8 mouse cellular contexts compared by ENCODE assay signal in genomic region chr16:21778293-21778866, GRCm38 (mm10). TPM values are rescaled to one million over a fixed set of nuclear protein-coding genes. Genes with fewer than 3 reads are reported as not detected.
A peak's percentile ranks its signal among the peaks of the same experiment; 100 is the strongest.
DNase-seq lines count a peak whose midpoint lies in the region; ATAC-seq and TF ChIP-seq lines count a peak whose summit lies in the region.

No protein-coding gene starts in this region.

- no peak for DNase-seq in kidney, adult 11 months
- peak; percentile 54 for DNase-seq in embryo, embryonic 11 days
- peak; percentile 67 for DNase-seq in hindbrain, embryonic 11.5 days (ENCODE audit: low spot score)
- DNase-seq in stomach, postnatal 0 days (ENCODE audit: low spot score), result peak; percentile 43
- no peak for DNase-seq in yolk sac, embryonic 10.5 days (ENCODE audit: low spot score)
- no peak for DNase-seq in urinary bladder, postnatal 4 days (ENCODE audit: low spot score in 2 of 2)

- H3K4me3 ChIP-seq in kidney, embryonic 14.5 days (ENCODE audit: low read length), result peak overlapping the region; percentile 11; the same call in 1 of the 2 replicates
- no peak overlapping the region for H3K4me3 ChIP-seq in hindbrain, embryonic 11.5 days (ENCODE audit: low read depth, low read length)
- H3K4me3 ChIP-seq in liver, embryonic 16.5 days (ENCODE audit: low read depth, low read length), result peak overlapping the region; percentile 39; the same call in 1 of the 2 replicates
- H3K4me3 ChIP-seq in stomach, postnatal 0 days (ENCODE audit: low read depth, low read length), result peak overlapping the region; percentile 24

- H3K27ac ChIP-seq in kidney, embryonic 14.5 days (ENCODE audit: low read depth, low read length), result no peak overlapping the region
- no peak overlapping the region for H3K27ac ChIP-seq in hindbrain, embryonic 11.5 days (ENCODE audit: low read depth, low read length)
- H3K27ac ChIP-seq in liver, embryonic 16.5 days (ENCODE audit: low read length), result no peak overlapping the region
- H3K27ac ChIP-seq in stomach, postnatal 0 days (replicated peaks), result peak overlapping the region; percentile 65

- TF ChIP-seq CTCF in stomach, postnatal 0 days (IDR thresholded peaks at IDR 0.05; ENCODE audit: low read depth), result no peak

- peak overlapping the region; percentile 10; the same call in 1 of the 2 replicates for H3K4me2 ChIP-seq in kidney, embryonic 14.5 days (replicated peaks; ENCODE audit: low read depth, low read length)
- 0 out of 2 replicates have a peak overlapping the region, but pooled peaks have one; percentile 11 for H3K4me2 ChIP-seq in hindbrain, embryonic 11.5 days (replicated peaks; ENCODE audit: low read depth, low read length)
- 0 out of 2 replicates have a peak overlapping the region, but pooled peaks have one; percentile 19 for H3K4me2 ChIP-seq in liver, embryonic 16.5 days (ENCODE audit: low read depth, low read length)
- H3K4me2 ChIP-seq in stomach, postnatal 0 days (replicated peaks; ENCODE audit: low read depth), result peak overlapping the region; percentile 29; the same call in 1 of the 2 replicates

- H3K4me1 ChIP-seq in kidney, embryonic 14.5 days (ENCODE audit: control insufficient read depth, insufficient read depth, low read length), result no peaks in the 10 kb centered on the region
- H3K4me1 ChIP-seq in hindbrain, embryonic 11.5 days (replicated peaks; ENCODE audit: control insufficient read depth, insufficient read depth, low read length), result no peaks in the 10 kb centered on the region
- H3K4me1 ChIP-seq in liver, embryonic 16.5 days (ENCODE audit: control insufficient read depth, low read depth, low read length), result no peaks in the 10 kb centered on the region; the same call in 1 of the 2 replicates
- no peaks in the 10 kb centered on the region for H3K4me1 ChIP-seq in stomach, postnatal 0 days (replicated peaks; ENCODE audit: control insufficient read depth, insufficient read depth)

- WGBS in kidney, embryonic 14.5 days, result 50% methylated on average over 3 of the region's 3 CpGs
- 40% methylated on average over 3 of the region's 3 CpGs for WGBS in hindbrain, embryonic 11.5 days
- 43% methylated on average over 3 of the region's 3 CpGs for WGBS in liver, embryonic 16.5 days (ENCODE audit: insufficient replicate concordance)
- WGBS in stomach, postnatal 0 days, result 54% methylated on average over 3 of the region's 3 CpGs

- no peak for ATAC-seq in kidney, embryonic 14.5 days (ENCODE audit: low FRiP score, low TSS enrichment)
- no peak for ATAC-seq in hindbrain, embryonic 11.5 days (ENCODE audit: low FRiP score)
- no peak for ATAC-seq in liver, embryonic 16.5 days (ENCODE audit: low read depth)
- ATAC-seq in stomach, postnatal 0 days (ENCODE audit: low FRiP score, low TSS enrichment), result no peak

- no peaks in the 10 kb centered on the region for H3K9me3 ChIP-seq in kidney, embryonic 14.5 days (ENCODE audit: control insufficient read depth, low read length)
- H3K9me3 ChIP-seq in hindbrain, embryonic 11.5 days (ENCODE audit: control insufficient read depth, low read length), result no peaks in the 10 kb centered on the region
- no peaks in the 10 kb centered on the region for H3K9me3 ChIP-seq in liver, embryonic 16.5 days (replicated peaks; ENCODE audit: control insufficient read depth, low read length)
- H3K9me3 ChIP-seq in stomach, postnatal 0 days (ENCODE audit: control insufficient read depth, low read length), result no peaks in the 10 kb centered on the region

- no peaks in the 10 kb centered on the region for H3K27me3 ChIP-seq in kidney, embryonic 14.5 days (ENCODE audit: control insufficient read depth, insufficient read depth, low read length)
- H3K27me3 ChIP-seq in hindbrain, embryonic 11.5 days (ENCODE audit: control insufficient read depth, insufficient read depth, low read length), result no peaks in the 10 kb centered on the region
- H3K27me3 ChIP-seq in liver, embryonic 16.5 days (ENCODE audit: control insufficient read depth, insufficient read depth, low read depth, low read length), result no peaks in the 10 kb centered on the region
- H3K27me3 ChIP-seq in stomach, postnatal 0 days (ENCODE audit: control insufficient read depth, insufficient read depth, low read length), result no peaks in the 10 kb centered on the region

- TF ChIP-seq EP300 in stomach, postnatal 0 days (optimal IDR thresholded peaks at IDR 0.05), result no peak

- H3K36me3 ChIP-seq in kidney, embryonic 14.5 days (ENCODE audit: control insufficient read depth, insufficient read depth, low read length), result no peaks in the 10 kb centered on the region
- H3K36me3 ChIP-seq in hindbrain, embryonic 11.5 days (ENCODE audit: control insufficient read depth, insufficient read depth, low read length), result no peaks in the 10 kb centered on the region
- H3K36me3 ChIP-seq in liver, embryonic 16.5 days (ENCODE audit: control insufficient read depth, insufficient read depth), result no peaks in the 10 kb centered on the region
- H3K36me3 ChIP-seq in stomach, postnatal 0 days (ENCODE audit: control insufficient read depth, insufficient read depth, low read length), result 0 out of 2 replicates have a peak, but pooled peaks cover under 1% of the 10 kb centered on the region

- no peak overlapping the region for H3K9ac ChIP-seq in kidney, embryonic 14.5 days (ENCODE audit: low read depth, low read length)
- peak overlapping the region; percentile 43; the same call in 1 of the 2 replicates for H3K9ac ChIP-seq in hindbrain, embryonic 11.5 days (ENCODE audit: low read depth, low read length)
- H3K9ac ChIP-seq in liver, embryonic 16.5 days (ENCODE audit: low read depth, low read length), result no peak overlapping the region
- no peak overlapping the region for H3K9ac ChIP-seq in stomach, postnatal 0 days (ENCODE audit: low read length)

RNA-seq across cellular contexts. Expression of gene Ehhadh, which starts 9.2 kb away (rescaled TPM):
- polyA plus RNA-seq in kidney, embryonic 14.5 days (2014; fragmentation: Nextera tagmentation; extraction: Ambion mirVana), result 1.1 and 1.9 TPM in 2 replicates
- polyA plus RNA-seq in hindbrain, embryonic 11.5 days (2014; fragmentation: Nextera tagmentation; extraction: Ambion mirVana), result 1.9 and 2.7 TPM in 2 replicates
- 12.5 and 14.6 TPM in 2 replicates for polyA plus RNA-seq in liver, embryonic 16.5 days (2015; fragmentation: Nextera tagmentation; extraction: Ambion mirVana)
- 29.0 and 30.9 TPM in 2 replicates for polyA plus RNA-seq in stomach, postnatal 0 days (2015; fragmentation: Nextera tagmentation; extraction: Ambion mirVana)

RNA-seq across cellular contexts. Expression of gene Map3k13, which starts 15.8 kb away (rescaled TPM):
- 0.60 and 1.2 TPM in 2 replicates for polyA plus RNA-seq in kidney, embryonic 14.5 days (2014; fragmentation: Nextera tagmentation; extraction: Ambion mirVana)
- 7.5 and 7.8 TPM in 2 replicates for polyA plus RNA-seq in hindbrain, embryonic 11.5 days (2014; fragmentation: Nextera tagmentation; extraction: Ambion mirVana)
- polyA plus RNA-seq in liver, embryonic 16.5 days (2015; fragmentation: Nextera tagmentation; extraction: Ambion mirVana), result 0.68 and 0.72 TPM in 2 replicates
- polyA plus RNA-seq in stomach, postnatal 0 days (2015; fragmentation: Nextera tagmentation; extraction: Ambion mirVana), result 0.40 and 0.50 TPM in 2 replicates

Comparison
In these comparisons a context has a peak if more than half of its experiments do, and no peak if none do; other contexts are left out.
1. DNase-seq: peak in embryo, embryonic 11 days (single experiment), hindbrain, embryonic 11.5 days (single experiment) and stomach, postnatal 0 days (single experiment); none in kidney, adult 11 months (single experiment), yolk sac, embryonic 10.5 days (single experiment) and urinary bladder, postnatal 4 days (0 of 2).
2. Peak in every context shown above with its lines, with median percentiles within 50 percentile points of each other: H3K4me2 ChIP-seq.